Mouse (Mus musculus): ENCODE measurements around the gene Irf6. TPM values are rescaled to one million over a fixed set of nuclear protein-coding genes. Genes with fewer than 3 reads are reported as not detected.

Irf6 gene
- polyA plus RNA-seq (2014; fragmentation: Illumina TruSeq; extraction: RNeasy Lipid Tissue Mini Kit (QIAGEN cat#74804); ENCODE audit: low read depth, low replicate concordance), result 6.8 TPM

DNA sequence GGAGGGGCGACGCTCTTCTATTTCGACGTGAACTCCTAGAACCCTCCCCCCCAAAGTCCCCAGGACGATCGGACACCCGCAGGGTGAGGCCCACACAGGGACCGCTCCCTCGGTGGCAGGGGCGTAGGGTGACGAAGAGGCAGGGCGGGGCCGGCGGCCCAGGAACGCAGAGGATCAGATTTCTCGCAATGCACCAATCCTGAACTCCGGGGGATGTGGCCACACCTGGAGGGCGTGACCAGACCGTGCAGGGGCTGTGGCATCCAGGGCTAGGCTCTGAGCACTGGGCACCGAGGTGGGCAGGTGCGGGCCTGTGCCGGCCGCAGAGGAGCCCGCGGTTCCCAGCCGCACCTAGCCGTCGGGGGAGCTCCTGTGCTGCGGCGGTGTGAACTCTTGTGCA lies at the start of gene Irf6:
Gene Irf6, plus strand, starts transcription at position 240 of the 400 bp plus-strand sequence.

GRCm38 (mm10) chr1:193129786-193130455 lies 23.0 kb upstream of the Irf6 start, which contains the start of gene Diexf:
Gene Diexf (minus strand): TSS chr1:193130272.

GRCm38 (mm10) chr1:193167746-193168145 lies 14.8 kb downstream of the Irf6 start, which contains the start of gene A130010J15Rik:
Gene A130010J15Rik (plus strand): TSS chr1:193168046.

DNA sequence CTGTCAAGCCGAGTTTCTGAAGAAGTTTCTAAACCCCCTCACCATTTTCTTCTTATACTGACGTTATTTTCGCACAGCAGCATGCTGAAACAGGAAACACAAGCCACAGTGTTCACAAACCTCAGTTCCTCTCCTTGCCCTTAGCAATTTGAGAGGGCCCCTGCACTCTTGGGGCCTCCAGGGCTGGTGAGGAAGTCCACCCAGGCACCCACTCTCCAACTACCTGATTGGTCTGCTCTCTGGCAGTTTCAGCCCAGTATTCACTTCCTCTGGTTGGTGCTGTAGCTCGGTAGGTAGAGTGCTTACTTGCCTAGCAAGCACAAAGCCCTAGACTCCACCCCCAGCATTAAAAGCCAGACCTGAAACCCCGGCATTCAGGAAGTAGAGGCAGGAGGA lies 48.5 kb downstream of the Irf6 start, which contains the start of gene Traf3ip3:
Gene Traf3ip3, minus strand, starts transcription at position 321 of the 396 bp plus-strand sequence.

DNA sequence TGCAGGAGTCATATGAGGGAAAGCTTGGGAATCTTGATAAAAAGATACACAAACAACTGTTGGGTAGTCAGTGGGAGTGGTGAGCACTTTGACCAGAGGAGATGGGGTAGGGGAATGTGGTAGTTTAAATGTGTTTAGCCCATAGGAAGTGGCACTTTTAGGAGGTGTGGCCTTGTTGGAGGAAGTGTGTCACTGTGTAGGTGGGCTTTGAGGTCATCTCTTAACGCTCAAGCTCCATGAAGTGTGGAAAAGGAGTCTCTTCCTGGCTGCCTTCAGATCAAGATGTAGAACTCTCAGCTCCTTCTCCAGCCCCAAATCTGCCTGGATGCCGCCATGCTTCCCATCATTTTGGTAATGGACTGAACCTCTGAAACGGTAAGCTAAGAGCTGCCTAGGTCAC lies 54.6 kb downstream of the Irf6 start, which contains the start of gene Lamb3:
Gene Lamb3, plus strand, starts transcription at position 197 of the 400 bp plus-strand sequence.

Other genes starting within 250 kb of the Irf6 start
- 5.0 TPM for gene Syt14, start 117.3 kb upstream of the Irf6 start, polyA plus RNA-seq (2014; fragmentation: Illumina TruSeq; extraction: RNeasy Lipid Tissue Mini Kit (QIAGEN cat#74804); ENCODE audit: low read depth, low replicate concordance)
- gene Diexf, start 22.8 kb upstream of the Irf6 start, polyA plus RNA-seq (2014; fragmentation: Illumina TruSeq; extraction: RNeasy Lipid Tissue Mini Kit (QIAGEN cat#74804); ENCODE audit: low read depth, low replicate concordance), result 12.0 TPM
- gene A130010J15Rik, start 14.9 kb downstream of the Irf6 start, polyA plus RNA-seq (2014; fragmentation: Illumina TruSeq; extraction: RNeasy Lipid Tissue Mini Kit (QIAGEN cat#74804); ENCODE audit: low read depth, low replicate concordance), result 9.0 TPM
- gene Traf3ip3, start 48.6 kb downstream of the Irf6 start, polyA plus RNA-seq (2014; fragmentation: Illumina TruSeq; extraction: RNeasy Lipid Tissue Mini Kit (QIAGEN cat#74804); ENCODE audit: low read depth, low replicate concordance), result not detected
- 0.36 TPM for gene Lamb3, start 54.6 kb downstream of the Irf6 start, polyA plus RNA-seq (2014; fragmentation: Illumina TruSeq; extraction: RNeasy Lipid Tissue Mini Kit (QIAGEN cat#74804); ENCODE audit: low read depth, low replicate concordance)
- gene Hsd11b1, start 111.0 kb downstream of the Irf6 start, polyA plus RNA-seq (2014; fragmentation: Illumina TruSeq; extraction: RNeasy Lipid Tissue Mini Kit (QIAGEN cat#74804); ENCODE audit: low read depth, low replicate concordance), result 0.73 TPM
- not detected for gene G0s2, start 120.1 kb downstream of the Irf6 start, polyA plus RNA-seq (2014; fragmentation: Illumina TruSeq; extraction: RNeasy Lipid Tissue Mini Kit (QIAGEN cat#74804); ENCODE audit: low read depth, low replicate concordance)
- gene Camk1g, start 217.2 kb downstream of the Irf6 start, polyA plus RNA-seq (2014; fragmentation: Illumina TruSeq; extraction: RNeasy Lipid Tissue Mini Kit (QIAGEN cat#74804); ENCODE audit: low read depth, low replicate concordance), result 0.85 TPM